Mouse (Mus musculus): ENCODE data around the gene Inpp4a. TPM values are rescaled to one million over a fixed set of nuclear protein-coding genes. Genes with fewer than 3 reads are reported as not detected.

The Inpp4a gene
- total and polyA plus RNA-seq, 3 experiments: 1.5 to 7.0 (median 4.0) TPM

- peaks cover 0 to 5% of the 10 kb centered on the region in 2 experiments for H3K36me3 ChIP-seq (replicated peaks in 1 of 2; ENCODE audit: control insufficient read depth in 1 of 2, insufficient read depth in 1 of 2, low read length in 1 of 2)
- peaks cover 3 to 32% of the 10 kb centered on the region in 2 experiments; a peak in 3 of 4 replicates for H3K4me1 ChIP-seq (ENCODE audit: control insufficient read depth in 1 of 2, insufficient read depth in 2 of 2)
Measured at GRCm38 (mm10) chr1:37322690-37323089, 23.0 kb downstream of the Inpp4a start.

GRCm38 (mm10) chr1:37323208-37323607 is 23.5 kb downstream of the Inpp4a start:
- no peaks in the 10 kb centered on the region for H3K79me2 ChIP-seq (replicated peaks; ENCODE audit: control insufficient read depth, extremely low read depth, insufficient read depth, poor library complexity, severe bottlenecking)
- dilution Hi-C loops (cut with MboI; ENCODE audit: extremely low pct_ligation_motif_present, extremely low pct_unique_long_range_greater_than_20kb, low sequenced_read_pairs): no loop called here
- no peak for TF ChIP-seq GABPA (IDR thresholded peaks at IDR 0.05; ENCODE audit: insufficient replicate concordance, low read depth, low read length)
- TF ChIP-seq MEF2A (IDR thresholded peaks at IDR 0.05; ENCODE audit: borderline replicate concordance, low read depth, low read length): no peak
- no peak for TF ChIP-seq MYC (IDR thresholded peaks at IDR 0.05; ENCODE audit: low read depth, low read length)
- no peak for TF ChIP-seq MXI1 (IDR thresholded peaks at IDR 0.05; ENCODE audit: low read depth, low read length)
- TF ChIP-seq RAD21 (IDR thresholded peaks at IDR 0.05; ENCODE audit: low read depth, low read length): no peak
- TF ChIP-seq ETS1 (conservative IDR thresholded peaks at IDR 0.05; ENCODE audit: low read depth, low read length): no peak
- TF ChIP-seq SMC3 (IDR thresholded peaks at IDR 0.05; ENCODE audit: low read depth, low read length): no peak
- TF ChIP-seq ELF1 (IDR thresholded peaks at IDR 0.05; ENCODE audit: low read depth, low read length): no peak
- TF ChIP-seq NRF1 (IDR thresholded peaks at IDR 0.05; ENCODE audit: low read depth, low read length): no peak
- TF ChIP-seq JUND (conservative IDR thresholded peaks at IDR 0.05; ENCODE audit: low read depth, low read length): no peak
- TF ChIP-seq ZKSCAN1 (IDR thresholded peaks at IDR 0.05; ENCODE audit: borderline replicate concordance, low read depth, low read length): no peak
- H3K27ac ChIP-seq (ENCODE audit: insufficient read depth, low read depth): no peak overlapping the region
- in situ Hi-C loops (cut with MboI; ENCODE audit: low pct_ligation_motif_present, low pct_unique_long_range_greater_than_20kb, low sequenced_read_pairs): no loop called here
- no peaks in the 10 kb centered on the region for H3K9me3 ChIP-seq (replicated peaks; ENCODE audit: low read length)
- H3K4me1 ChIP-seq (ENCODE audit: control insufficient read depth in 1 of 2, insufficient read depth in 2 of 2): peaks cover 3 to 27% of the 10 kb centered on the region in 2 experiments; a peak in 3 of 4 replicates
- no peaks in the 10 kb centered on the region for H3K27me3 ChIP-seq (replicated peaks)
- peaks cover 0 to 5% of the 10 kb centered on the region in 2 experiments for H3K36me3 ChIP-seq (replicated peaks in 1 of 2; ENCODE audit: control insufficient read depth in 1 of 2, insufficient read depth in 1 of 2, low read length in 1 of 2)
- no peak overlapping the region for H3K9ac ChIP-seq (ENCODE audit: insufficient read depth, low read depth)
- H3K4me3 ChIP-seq (replicated peaks in 1 of 3; ENCODE audit: low read depth in 2 of 3, low read length in 2 of 3, poor library complexity in 1 of 3): no peak overlapping the region
- DNase-seq (ENCODE audit: extremely low read depth): no peak
- H3K4me2 ChIP-seq (ENCODE audit: insufficient read depth, low read depth, poor library complexity, severe bottlenecking): no peak overlapping the region

More at GRCm38 (mm10) chr1:37322690-37323089, 23.0 kb downstream of the Inpp4a start:
- Histone ChIP-seq H3K27ac (ENCODE audit: insufficient read depth, low read depth) (no peak overlapping the region), H3K9me3 (replicated peaks; ENCODE audit: low read length) (no peaks in the 10 kb centered on the region), H3K9ac (ENCODE audit: insufficient read depth, low read depth) (no peak overlapping the region), H3K27me3 (replicated peaks) (no peaks in the 10 kb centered on the region), H3K79me2 (replicated peaks; ENCODE audit: control insufficient read depth, extremely low read depth, insufficient read depth, poor library complexity, severe bottlenecking) (no peaks in the 10 kb centered on the region), H3K4me2 (ENCODE audit: insufficient read depth, low read depth, poor library complexity, severe bottlenecking) (no peak overlapping the region), H3K4me3 (replicated peaks in 1 of 3; ENCODE audit: low read depth in 2 of 3, low read length in 2 of 3, poor library complexity in 1 of 3) (no peak overlapping the region)
- no peak for DNase-seq (ENCODE audit: extremely low read depth)
- TF ChIP-seq TCF12 (IDR thresholded peaks at IDR 0.05; ENCODE audit: low read depth, low read length): no peak
- TF ChIP-seq UBTF (IDR thresholded peaks at IDR 0.05; ENCODE audit: low read depth, low read length): no peak
- no peak for TF ChIP-seq KAT2A (IDR thresholded peaks at IDR 0.05; ENCODE audit: insufficient replicate concordance, low read length)
- TF ChIP-seq MAX (IDR thresholded peaks at IDR 0.05; ENCODE audit: low read length): no peak
- no peak for TF ChIP-seq ZKSCAN1 (IDR thresholded peaks at IDR 0.05; ENCODE audit: borderline replicate concordance, low read depth, low read length)
- no peak for TF ChIP-seq BHLHE40 (IDR thresholded peaks at IDR 0.05; ENCODE audit: low read depth, low read length)
- no peak for TF ChIP-seq USF1 (IDR thresholded peaks at IDR 0.05; ENCODE audit: low read depth, low read length)
- in situ Hi-C loops (cut with MboI; ENCODE audit: low pct_ligation_motif_present, low pct_unique_long_range_greater_than_20kb, low sequenced_read_pairs): no loop called here
- dilution Hi-C loops (cut with MboI; ENCODE audit: extremely low pct_ligation_motif_present, extremely low pct_unique_long_range_greater_than_20kb, low sequenced_read_pairs): no loop called here
